Mouse (Mus musculus) limb, embryonic 14.5 days (tissue): ENCODE data around the gene Fbxl12. TPM values are rescaled to one million over a fixed set of nuclear protein-coding genes. Genes with fewer than 3 reads are reported as not detected.

Experiments used
- ATAC-seq: fragments of 200-750 bp; cut with Nextera tagmentation; 2 replicates; pipeline ENCODE4 v1.8.0; 2017; ENCODE audit warnings: low read depth, moderate number of reproducible peaks, moderate TSS enrichment; ENCODE audit not compliant: low FRiP score
- DNase-seq: peaks from one replicate; pipeline ENCODE4 v3.0.0-alpha.2; 2015; ENCODE audit warnings: low spot score
- H3K27ac ChIP-seq: fragments of 300-500 bp; sonication (generic); replicated peaks from 2 replicates; pipeline ENCODE4 v1.5.1; 2014; ENCODE audit warnings: low read depth, mild to moderate bottlenecking, low read length, moderate library complexity, mixed read lengths
- H3K27me3 ChIP-seq: fragments of 300-500 bp; sonication (generic); 2 replicates; pipeline ENCODE4 v1.6.1; 2014; ENCODE audit warnings: low read length, mixed read lengths; ENCODE audit not compliant: control insufficient read depth, insufficient read depth
- H3K36me3 ChIP-seq: fragments of 300-500 bp; sonication (generic); 2 replicates; pipeline ENCODE4 v1.6.1; 2014; ENCODE audit warnings: mild to moderate bottlenecking, low read length, moderate library complexity, mixed read lengths; ENCODE audit not compliant: control insufficient read depth, insufficient read depth
- H3K4me1 ChIP-seq: fragments of 300-500 bp; sonication (generic); 2 replicates; pipeline ENCODE4 v1.6.1; 2014; ENCODE audit warnings: antibody characterized with exemption, low read length, mixed read lengths; ENCODE audit not compliant: control insufficient read depth, insufficient read depth
- H3K4me2 ChIP-seq: fragments of 300-500 bp; sonication (generic); replicated peaks from 2 replicates; pipeline ENCODE4 v1.6.1; 2014; ENCODE audit warnings: low read depth, mild to moderate bottlenecking, low read length, moderate library complexity; ENCODE audit not compliant: severe bottlenecking
- H3K4me3 ChIP-seq: fragments of 300-500 bp; sonication (generic); replicated peaks from 2 replicates; pipeline ENCODE4 v1.5.1; 2014; ENCODE audit warnings: low read length
- H3K9ac ChIP-seq: fragments of 300-500 bp; sonication (generic); 2 replicates; pipeline ENCODE4 v1.6.1; 2014; ENCODE audit warnings: mild to moderate bottlenecking, low read depth, low read length, moderate library complexity; ENCODE audit not compliant: severe bottlenecking
- H3K9me3 ChIP-seq: fragments of 300-500 bp; sonication (generic); 2 replicates; pipeline ENCODE4 v1.6.1; 2016; ENCODE audit warnings: low read length; ENCODE audit not compliant: control insufficient read depth
- POLR2A ChIP-seq: fragments of 200-500 bp; IDR thresholded peaks from 2 replicates; pipeline ENCODE4 v1.8.0; 2012; ENCODE audit warnings: inconsistent platforms, mild to moderate bottlenecking, moderate library complexity, borderline replicate concordance; ENCODE audit not compliant: insufficient read depth, insufficient read length; ENCODE audit errors: extremely low read depth
- WGBS: fragments of 180-500 bp; shearing (Covaris S2); extraction: QIAGEN DNeasy Blood & Tissue Kit; methylation state at CpG from one replicate; pipeline ENCODE4 v1.1.7; 2014; 5-methylcytosine and 5-hydroxymethylcytosine counted together
- polyA plus RNA-seq, 2 experiments: library from polyadenylated mRNA; depleted of rRNA in 1 of 2; stranded (reverse) in 1 of 2; unstranded in 1 of 2; fragments of >200 nt; fragmentation: Nextera tagmentation in 1 of 2; extraction: Ambion mirVana in 1 of 2; gene quantifications; 2 replicates each; pipeline versions ENCODE4 v1.2.1 to v1.2.3; 2012 to 2014

The Fbxl12 gene
- polyA plus RNA-seq, 2 experiments, result 12.9 to 41.5 TPM

- TF ChIP-seq POLR2A, result no peak
- ATAC-seq (no peak), DNase-seq (no peak)
- Histone ChIP-seq H3K36me3 (peaks cover 44% of the 10 kb centered on the region), H3K4me3 (no peak overlapping the region), H3K27me3 (no peaks in the 10 kb centered on the region), H3K9ac (no peak overlapping the region), H3K4me2 (no peak overlapping the region), H3K27ac (no peak overlapping the region), H3K4me1 (no peaks in the 10 kb centered on the region), H3K9me3 (no peaks in the 10 kb centered on the region)
- 39% methylated on average over 2 of the region's 2 CpGs for WGBS
Observed at GRCm38 (mm10) chr9:20664366-20664765, 19.8 kb upstream of the Fbxl12 start.

- H3K4me3 ChIP-seq, result no peak overlapping the region
- H3K9ac ChIP-seq, result no peak overlapping the region
- ATAC-seq (no peak), DNase-seq (no peak)
- 95% methylated on average over 2 of the region's 2 CpGs for WGBS
- H3K9me3 ChIP-seq, result no peaks in the 10 kb centered on the region
- H3K36me3 ChIP-seq, result peaks cover 48% of the 10 kb centered on the region
- no peaks in the 10 kb centered on the region for H3K27me3 ChIP-seq
- H3K4me1 ChIP-seq, result no peaks in the 10 kb centered on the region
- no peak overlapping the region for H3K27ac ChIP-seq
- H3K4me2 ChIP-seq, result no peak overlapping the region
- no peak for TF ChIP-seq POLR2A
Observed at GRCm38 (mm10) chr9:20663956-20664355, 19.4 kb upstream of the Fbxl12 start.

- no peak for DNase-seq
- whole genome bisulfite sequencing, result 89% methylated on average over 8 of the region's 8 CpGs
- H3K36me3 ChIP-seq, result peaks cover 56% of the 10 kb centered on the region
Observed at GRCm38 (mm10) chr9:20662874-20663273, 18.3 kb upstream of the Fbxl12 start.

GRCm38 (mm10) chr9:20662325-20662724 lies 17.8 kb upstream of the Fbxl12 start:
- Histone ChIP-seq H3K4me1 (no peaks in the 10 kb centered on the region), H3K36me3 (peaks cover 62% of the 10 kb centered on the region), H3K9me3 (no peaks in the 10 kb centered on the region), H3K4me2 (no peak overlapping the region), H3K27ac (no peak overlapping the region), H3K27me3 (no peaks in the 10 kb centered on the region), H3K4me3 (no peak overlapping the region), H3K9ac (no peak overlapping the region)
- DNase-seq (peak; percentile 48), ATAC-seq (no peak)
- WGBS, result 61% methylated on average over 3 of the region's 3 CpGs
- TF ChIP-seq POLR2A, result no peak

More at GRCm38 (mm10) chr9:20662874-20663273, 18.3 kb upstream of the Fbxl12 start:
- Histone ChIP-seq H3K27me3 (no peaks in the 10 kb centered on the region), H3K4me1 (no peaks in the 10 kb centered on the region), H3K9me3 (no peaks in the 10 kb centered on the region), H3K4me2 (no peak overlapping the region), H3K27ac (no peak overlapping the region), H3K9ac (no peak overlapping the region), H3K4me3 (no peak overlapping the region)
- TF ChIP-seq POLR2A, result no peak
- no peak for ATAC-seq

DNA sequence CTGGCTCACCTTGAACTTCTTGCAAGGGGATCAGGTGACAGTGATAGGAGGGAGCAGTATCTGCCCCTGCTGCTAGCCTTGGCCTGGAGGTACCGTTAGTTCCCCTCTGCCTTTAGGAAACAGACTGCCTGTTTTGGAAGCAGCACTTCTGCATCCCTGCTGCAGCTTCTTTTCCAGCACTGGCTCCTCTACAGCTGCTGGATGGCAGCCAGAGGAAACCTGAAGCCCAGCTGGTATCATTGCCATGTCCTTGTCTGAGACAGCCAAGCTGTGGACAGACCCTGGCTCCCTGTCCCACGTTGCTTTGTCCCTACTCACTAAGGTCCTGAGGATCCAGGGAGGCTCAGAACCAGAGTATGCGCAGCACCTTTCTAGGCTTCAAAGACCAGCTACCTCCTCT lies 13.0 kb upstream of the Fbxl12 start:
- H3K36me3 ChIP-seq, result peaks cover 73% of the 10 kb centered on the region

DNA sequence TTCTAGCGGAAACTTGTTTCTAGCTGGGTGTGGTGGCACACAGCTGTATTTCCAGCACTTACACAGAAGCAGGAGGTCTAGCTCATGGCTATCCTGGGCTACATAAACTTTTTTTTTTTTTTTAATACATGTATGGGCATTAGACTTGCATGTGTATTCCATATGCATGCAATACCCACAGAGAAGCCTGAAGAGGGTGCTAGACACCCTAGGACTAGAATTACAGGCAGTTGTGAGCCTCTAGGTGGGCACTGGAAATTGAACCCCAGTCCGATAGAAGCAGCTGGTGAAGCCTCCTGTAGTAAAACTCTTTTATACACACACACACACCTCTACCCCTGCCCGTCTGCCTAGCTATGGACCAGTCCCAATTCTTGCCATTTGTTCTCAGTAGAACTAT lies 9.3 kb upstream of the Fbxl12 start:
- DNase-seq (no peak), ATAC-seq (no peak)
- Histone ChIP-seq H3K27me3 (no peaks in the 10 kb centered on the region), H3K9me3 (no peaks in the 10 kb centered on the region), H3K4me3 (no peak overlapping the region), H3K27ac (no peak overlapping the region), H3K9ac (no peak overlapping the region), H3K4me1 (peaks cover 10% of the 10 kb centered on the region; the same call in 1 of the 2 replicates), H3K4me2 (no peak overlapping the region), H3K36me3 (peaks cover 49% of the 10 kb centered on the region)
- no peak for TF ChIP-seq POLR2A
- 92% methylated on average over 3 of the region's 3 CpGs for WGBS

More for the DNA sequence above, 13.0 kb upstream of the Fbxl12 start:
- no peak overlapping the region for H3K9ac ChIP-seq
- no peak overlapping the region for H3K27ac ChIP-seq
- no peak overlapping the region for H3K4me3 ChIP-seq
- no peaks in the 10 kb centered on the region for H3K27me3 ChIP-seq
- no peaks in the 10 kb centered on the region for H3K9me3 ChIP-seq
- peaks cover 8% of the 10 kb centered on the region; the same call in 1 of the 2 replicates for H3K4me1 ChIP-seq
- no peak for DNase-seq
- 79% methylated on average over 3 of the region's 3 CpGs for WGBS
- no peak for ATAC-seq
- no peak overlapping the region for H3K4me2 ChIP-seq
- TF ChIP-seq POLR2A, result no peak
